Mouse (Mus musculus) liver, embryonic 11.5 days (tissue): ENCODE data around the gene Osbpl3. TPM values are rescaled to one million over a fixed set of nuclear protein-coding genes. Genes with fewer than 3 reads are reported as not detected.

Experiments used
- ATAC-seq: fragments of 200-750 bp; cut with Nextera tagmentation; replicated peaks from 2 replicates; pipeline ENCODE4 v1.8.0; 2017; ENCODE audit warnings: moderate number of reproducible peaks, mild to moderate bottlenecking, moderate TSS enrichment, moderate library complexity; ENCODE audit not compliant: low FRiP score
- DNase-seq: peaks from one replicate; pipeline ENCODE4 v3.0.0-alpha.2; 2017; ENCODE audit warnings: low spot score
- H3K27ac ChIP-seq: fragments of 300-500 bp; sonication (generic); 2 replicates; pipeline ENCODE4 v1.5.1; 2014; ENCODE audit warnings: mild to moderate bottlenecking, low read depth, low read length, control low read depth
- H3K27me3 ChIP-seq: fragments of 300-500 bp; sonication (generic); replicated peaks from 2 replicates; pipeline ENCODE4 v1.6.1; 2014; ENCODE audit warnings: low read length, mixed read lengths; ENCODE audit not compliant: control insufficient read depth, insufficient read depth
- H3K36me3 ChIP-seq: fragments of 300-500 bp; sonication (generic); 2 replicates; pipeline ENCODE4 v1.6.1; 2014; ENCODE audit warnings: mild to moderate bottlenecking, low read length, moderate library complexity, mixed read lengths; ENCODE audit not compliant: control insufficient read depth, insufficient read depth
- H3K4me1 ChIP-seq: fragments of 300-500 bp; sonication (generic); replicated peaks from 2 replicates; pipeline ENCODE4 v1.6.1; 2014; ENCODE audit warnings: low read length, mixed read lengths; ENCODE audit not compliant: control insufficient read depth, insufficient read depth
- H3K4me2 ChIP-seq: fragments of 300-500 bp; sonication (generic); 2 replicates; pipeline ENCODE4 v1.6.1; 2014; ENCODE audit warnings: mild to moderate bottlenecking, control low read depth, moderate library complexity
- H3K4me3 ChIP-seq: fragments of 300-500 bp; sonication (generic); 2 replicates; pipeline ENCODE4 v1.5.1; 2014; ENCODE audit warnings: low read depth, low read length, control low read depth
- H3K9ac ChIP-seq: fragments of 300-500 bp; sonication (generic); 2 replicates; pipeline ENCODE4 v1.6.1; 2014; ENCODE audit warnings: low read depth, low read length, control low read depth
- H3K9me3 ChIP-seq: fragments of 300-500 bp; sonication (generic); 2 replicates; pipeline ENCODE4 v1.6.1; 2016; ENCODE audit warnings: low read length, inconsistent platforms, mixed read lengths; ENCODE audit not compliant: control insufficient read depth
- WGBS: fragments of 180-500 bp; shearing (Covaris S2); extraction: QIAGEN DNeasy Blood & Tissue Kit; methylation state at CpG from one replicate; pipeline ENCODE4 v1.1.7; 2014; 5-methylcytosine and 5-hydroxymethylcytosine counted together
- polyA plus RNA-seq: library from polyadenylated mRNA; unstranded; fragments of >200 nt; fragmentation: Nextera tagmentation; extraction: Ambion mirVana; gene quantifications from 2 replicates; pipeline ENCODE4 v1.2.1, GENCODE M21; 2014

Osbpl3 gene
- polyA plus RNA-seq, 1 experiment from 2014 or later, result 2.5 TPM

GRCm38 (mm10) chr6:50352812-50353211, 103.2 kb downstream of the Osbpl3 start:
- Histone ChIP-seq H3K27me3 (no peaks in the 10 kb centered on the region), H3K4me1 (peaks cover 13% of the 10 kb centered on the region), H3K4me2 (no peak overlapping the region), H3K36me3 (no peaks in the 10 kb centered on the region), H3K9ac (no peak overlapping the region), H3K4me3 (no peak overlapping the region), H3K27ac (no peak overlapping the region), H3K9me3 (no peaks in the 10 kb centered on the region)
- WGBS, result 56% methylated on average over 6 of the region's 6 CpGs
- ATAC-seq, result no peak
- DNase-seq, result no peak

DNA sequence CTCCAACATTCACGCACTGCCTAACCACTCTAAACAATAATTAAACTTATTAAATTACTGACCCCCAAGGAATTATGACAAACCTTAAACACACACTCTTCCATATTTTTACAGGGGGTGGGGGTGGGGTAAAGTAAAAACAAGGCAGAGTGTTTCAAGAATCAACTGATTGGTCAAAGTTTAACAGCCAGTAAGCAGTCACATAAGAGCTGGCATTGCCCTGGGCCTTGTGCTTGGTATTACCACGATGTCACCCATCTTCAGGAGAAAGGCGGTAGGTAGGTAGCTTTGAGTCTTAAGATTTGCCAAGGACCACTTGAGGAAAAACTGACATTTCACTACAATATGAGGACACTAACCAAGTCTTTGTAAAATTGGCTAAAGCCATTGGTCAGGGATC, 105.1 kb downstream of the Osbpl3 start:
- H3K4me2 ChIP-seq, result no peak overlapping the region
- ATAC-seq, result no peak
- H3K27me3 ChIP-seq, result no peaks in the 10 kb centered on the region
- no peaks in the 10 kb centered on the region for H3K36me3 ChIP-seq
- WGBS, result 86% methylated on average over 3 of the region's 3 CpGs
- H3K27ac ChIP-seq, result no peak overlapping the region
- no peaks in the 10 kb centered on the region for H3K9me3 ChIP-seq
- no peak overlapping the region for H3K4me3 ChIP-seq
- H3K4me1 ChIP-seq, result peaks cover 13% of the 10 kb centered on the region
- no peak overlapping the region for H3K9ac ChIP-seq
- DNase-seq, result no peak

- Histone ChIP-seq H3K4me2 (no peak overlapping the region), H3K4me1 (no peaks in the 10 kb centered on the region), H3K9me3 (no peaks in the 10 kb centered on the region), H3K36me3 (no peaks in the 10 kb centered on the region), H3K27me3 (no peaks in the 10 kb centered on the region), H3K4me3 (no peak overlapping the region), H3K9ac (no peak overlapping the region), H3K27ac (no peak overlapping the region)
- DNase-seq (no peak), ATAC-seq (no peak)
- 88% methylated on average over 1 of the region's 1 CpGs for WGBS
Observed at GRCm38 (mm10) chr6:50348619-50349018, 107.4 kb downstream of the Osbpl3 start.

GRCm38 (mm10) chr6:50346204-50346603, 109.8 kb downstream of the Osbpl3 start:
- Histone ChIP-seq H3K4me3 (no peak overlapping the region), H3K27me3 (no peaks in the 10 kb centered on the region), H3K9me3 (no peaks in the 10 kb centered on the region), H3K36me3 (no peaks in the 10 kb centered on the region), H3K9ac (no peak overlapping the region), H3K4me2 (no peak overlapping the region), H3K4me1 (no peaks in the 10 kb centered on the region), H3K27ac (no peak overlapping the region)
- ATAC-seq (no peak), DNase-seq (no peak)
- WGBS, result 89% methylated on average over 7 of the region's 7 CpGs

DNA sequence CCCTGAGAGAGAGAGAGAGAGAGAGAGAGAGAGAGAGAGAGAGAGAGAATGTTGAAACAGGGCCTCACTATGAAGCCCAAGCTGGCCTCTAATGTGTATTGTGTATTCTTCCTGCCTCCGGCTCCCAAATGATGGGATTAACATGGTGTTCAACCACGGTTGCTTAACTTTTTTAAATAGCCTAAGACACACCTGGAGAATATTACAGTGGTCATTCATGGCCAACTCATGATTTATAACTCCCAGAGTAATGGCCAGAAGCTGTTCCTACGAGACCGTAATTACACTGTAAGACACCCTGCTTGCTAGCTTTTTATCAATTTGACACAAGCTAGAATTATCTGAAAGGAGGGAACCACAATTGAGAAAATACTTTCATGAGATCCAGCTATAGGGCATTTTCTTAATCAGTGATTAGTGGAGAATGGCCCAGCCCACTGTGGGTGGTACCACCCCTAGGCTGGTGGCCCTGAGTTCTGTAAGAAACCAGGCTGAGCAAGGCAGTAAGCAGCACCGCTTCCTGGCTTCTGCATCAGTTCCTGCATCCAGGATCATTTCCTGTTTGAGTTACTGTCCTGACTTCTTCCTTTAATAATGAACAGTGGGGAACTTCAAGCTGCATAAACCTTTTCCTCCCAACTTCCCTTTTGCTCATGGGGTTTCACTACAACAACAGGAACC, 115.6 kb downstream of the Osbpl3 start:
- no peak for ATAC-seq
- DNase-seq, result no peak
- no peaks in the 10 kb centered on the region for H3K36me3 ChIP-seq
- 76% methylated on average over 5 of the region's 5 CpGs for WGBS
- H3K9ac ChIP-seq, result no peak overlapping the region
- no peaks in the 10 kb centered on the region for H3K4me1 ChIP-seq
- no peak overlapping the region for H3K4me2 ChIP-seq
- H3K27me3 ChIP-seq, result no peaks in the 10 kb centered on the region
- no peaks in the 10 kb centered on the region for H3K9me3 ChIP-seq
- H3K4me3 ChIP-seq, result no peak overlapping the region
- no peak overlapping the region for H3K27ac ChIP-seq

DNA sequence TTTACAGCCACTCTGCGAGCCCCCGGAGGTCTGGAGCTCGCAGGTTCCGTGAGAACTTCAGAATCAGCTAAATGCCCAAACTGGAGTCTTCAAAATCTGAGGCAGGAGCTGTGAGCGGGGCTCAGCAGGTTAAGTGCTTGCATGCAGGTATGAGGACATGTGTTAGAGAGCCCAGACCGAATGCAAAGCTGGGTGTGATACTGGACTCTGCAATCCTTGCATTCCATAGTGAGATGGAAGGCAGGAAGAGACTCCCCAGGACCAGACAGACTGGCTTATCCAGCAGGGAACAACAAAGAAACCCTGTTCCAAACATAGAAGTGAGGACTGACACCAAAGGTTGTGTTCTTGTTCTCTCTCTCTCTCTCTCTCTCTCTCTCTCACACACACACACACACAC, 118.6 kb downstream of the Osbpl3 start:
- no peak for ATAC-seq
- Histone ChIP-seq H3K9ac (no peak overlapping the region), H3K4me1 (no peaks in the 10 kb centered on the region), H3K36me3 (no peaks in the 10 kb centered on the region), H3K27ac (no peak overlapping the region), H3K4me2 (no peak overlapping the region), H3K27me3 (no peaks in the 10 kb centered on the region), H3K4me3 (no peak overlapping the region), H3K9me3 (no peaks in the 10 kb centered on the region)
- 78% methylated on average over 6 of the region's 6 CpGs for whole genome bisulfite sequencing
- no peak for DNase-seq

- DNase-seq (no peak), ATAC-seq (no peak)
- 93% methylated on average over 2 of the region's 2 CpGs for WGBS
- Histone ChIP-seq H3K4me1 (no peaks in the 10 kb centered on the region), H3K27ac (no peak overlapping the region), H3K9ac (no peak overlapping the region), H3K36me3 (no peaks in the 10 kb centered on the region), H3K4me2 (no peak overlapping the region), H3K9me3 (no peaks in the 10 kb centered on the region), H3K27me3 (no peaks in the 10 kb centered on the region), H3K4me3 (no peak overlapping the region)
Observed at GRCm38 (mm10) chr6:50336376-50336775, 119.6 kb downstream of the Osbpl3 start.

- Histone ChIP-seq H3K4me3 (no peak overlapping the region), H3K9me3 (no peaks in the 10 kb centered on the region), H3K4me1 (no peaks in the 10 kb centered on the region), H3K27ac (no peak overlapping the region), H3K4me2 (no peak overlapping the region), H3K27me3 (no peaks in the 10 kb centered on the region), H3K36me3 (no peaks in the 10 kb centered on the region), H3K9ac (no peak overlapping the region)
- WGBS, result 83% methylated on average over 15 of the region's 15 CpGs
- DNase-seq (no peak), ATAC-seq (no peak)
Observed at GRCm38 (mm10) chr6:50334846-50335821, 120.9 kb downstream of the Osbpl3 start.
